Mouse (Mus musculus): ENCODE results near the gene Zfhx3. TPM values are rescaled to one million over a fixed set of nuclear protein-coding genes. Genes with fewer than 3 reads are reported as not detected.

Zfhx3 gene
- 3.8 and 6.4 TPM in 2 replicates for polyA plus RNA-seq (2012; rRNA removed; ENCODE audit: low replicate concordance)

DNA sequence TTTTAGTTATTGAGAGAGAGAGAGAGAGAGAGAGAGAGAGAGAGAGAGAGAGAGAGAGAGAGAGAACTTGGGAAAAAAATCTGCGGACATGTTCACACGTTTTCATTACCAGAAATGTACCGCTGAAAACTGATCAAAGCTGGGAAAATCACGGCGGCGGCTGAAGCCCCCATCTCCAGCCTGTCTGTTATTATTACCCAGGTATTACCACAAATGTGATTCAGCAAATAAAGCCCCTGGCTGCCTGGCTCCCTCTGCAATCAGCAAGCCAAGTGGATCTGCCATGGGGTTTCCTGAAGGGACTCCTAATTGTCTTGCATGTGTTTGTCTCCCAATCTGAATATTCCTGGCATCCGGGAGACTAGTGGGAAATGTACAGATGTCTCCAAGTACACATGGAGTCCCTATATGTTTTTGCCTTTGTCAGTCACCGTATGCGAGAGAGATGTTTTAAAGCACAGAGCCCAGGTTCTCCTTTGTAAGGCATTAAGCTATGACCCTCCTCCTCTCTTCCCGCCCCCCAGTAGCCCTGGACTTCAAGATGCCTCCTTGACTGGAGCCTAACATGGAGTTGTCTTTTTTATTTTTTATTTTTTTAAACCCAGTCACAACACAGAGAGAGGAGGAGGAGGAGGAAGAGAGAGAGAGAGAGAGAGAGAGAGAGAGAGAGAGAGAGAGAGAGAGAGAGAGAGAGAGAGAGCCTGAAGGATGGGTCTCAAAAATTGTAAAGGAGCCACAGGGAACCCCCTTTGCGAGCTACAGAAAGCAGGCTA lies at the start of gene Zfhx3:
TSS of gene Zfhx3 (plus strand) at position 723 of the 773 bp plus-strand sequence.

